Comparison of ENCODE assay signal across 7 mouse cellular contexts in the genomic region with DNA sequence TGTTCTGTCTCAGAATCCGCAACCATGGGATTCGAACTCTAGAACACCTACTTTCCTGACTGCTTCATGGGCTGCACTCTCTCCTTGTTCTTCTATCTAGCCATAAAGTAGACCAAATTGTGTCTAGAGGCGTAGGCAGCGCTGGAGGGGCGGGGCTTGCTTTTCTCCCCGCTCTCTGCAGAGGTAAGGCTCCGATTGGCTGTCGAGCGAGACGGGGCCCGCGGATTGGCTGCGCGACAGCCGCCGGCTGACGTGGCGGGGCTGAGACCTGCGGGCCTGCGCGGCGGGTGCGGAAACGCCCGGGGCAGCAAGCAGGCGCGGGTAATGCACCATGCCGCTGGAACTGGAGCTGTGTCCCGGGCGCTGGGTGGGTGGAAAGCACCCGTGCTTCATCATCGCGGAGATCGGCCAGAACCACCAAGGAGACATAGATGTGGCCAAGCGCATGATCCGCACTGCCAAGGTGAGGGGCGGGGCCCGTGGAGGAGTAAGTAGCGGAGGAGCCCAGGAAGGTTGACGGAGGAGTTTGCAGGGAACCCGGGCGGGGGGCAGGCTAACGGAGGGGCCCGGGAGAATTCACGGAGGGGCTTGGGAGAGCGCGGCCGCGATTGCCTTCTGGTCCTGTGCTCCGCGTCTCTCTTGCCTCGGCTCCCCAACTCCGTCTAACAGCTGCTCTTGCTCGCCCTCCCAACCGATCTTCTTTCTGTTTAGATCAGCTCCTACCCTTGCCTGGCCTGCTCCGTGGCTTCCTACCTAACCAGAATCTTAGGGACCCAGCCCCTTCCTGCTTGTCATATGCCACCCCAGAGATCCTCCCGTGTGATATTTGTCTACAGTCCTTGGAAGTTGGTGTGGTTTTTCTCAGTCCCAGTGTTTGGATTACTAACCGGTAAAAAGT. TPM values are rescaled to one million over a fixed set of nuclear protein-coding genes. Genes with fewer than 3 reads are reported as not detected.
A peak's percentile ranks its signal among the peaks of the same experiment; 100 is the strongest.
DNase-seq lines count a peak whose midpoint lies in the region; ATAC-seq lines count a peak whose summit lies in the region.

A gene (plus strand): TSS at position 221 of the 898 bp plus-strand sequence.

- peak within 1 kb of the TSS; percentile 72 for H3K27ac ChIP-seq in intestine, embryonic 16.5 days (ENCODE audit: low read length)
- no peak within 1 kb of the TSS for H3K27ac ChIP-seq in midbrain, embryonic 11.5 days (ENCODE audit: low read depth, low read length)

- peaks cover 11% of the 10 kb centered on the region for H3K4me1 ChIP-seq in intestine, embryonic 16.5 days (ENCODE audit: control insufficient read depth, insufficient read depth, low read length)
- 0 out of 2 replicates have a peak, but pooled peaks cover 5% of the 10 kb centered on the region for H3K4me1 ChIP-seq in midbrain, embryonic 11.5 days (ENCODE audit: control insufficient read depth, insufficient read depth, low read length)

- no peaks in the 10 kb centered on the region for H3K27me3 ChIP-seq in intestine, embryonic 16.5 days (replicated peaks; ENCODE audit: control insufficient read depth, insufficient read depth, low read length)
- H3K27me3 ChIP-seq in midbrain, embryonic 11.5 days (ENCODE audit: control insufficient read depth, insufficient read depth, low read length), result no peaks in the 10 kb centered on the region

- peak within 1 kb of the TSS; percentile 87 for H3K9ac ChIP-seq in intestine, embryonic 16.5 days (ENCODE audit: low read depth, low read length)
- H3K9ac ChIP-seq in midbrain, embryonic 11.5 days (ENCODE audit: low read length), result peak within 1 kb of the TSS; percentile 79

- H3K4me3 ChIP-seq in intestine, embryonic 16.5 days (ENCODE audit: low read length), result peak within 1 kb of the TSS; percentile 87
- H3K4me3 ChIP-seq in midbrain, embryonic 11.5 days (ENCODE audit: low read depth, low read length), result peak within 1 kb of the TSS; percentile 79

- intact Hi-C loops in left cerebral cortex, postnatal 36 days (cut with DNase I), result no loop called here

- under 1% methylated on average over 58 of the region's 58 CpGs for WGBS in intestine, embryonic 16.5 days
- WGBS in midbrain, embryonic 11.5 days, result under 1% methylated on average over 57 of the region's 58 CpGs

- H3K4me2 ChIP-seq in intestine, embryonic 16.5 days (ENCODE audit: low read depth, low read length), result peak within 1 kb of the TSS; percentile 77
- H3K4me2 ChIP-seq in midbrain, embryonic 11.5 days, result peak within 1 kb of the TSS; percentile 54

- H3K9me3 ChIP-seq in intestine, embryonic 16.5 days (ENCODE audit: control insufficient read depth, low read length), result no peaks in the 10 kb centered on the region
- no peaks in the 10 kb centered on the region for H3K9me3 ChIP-seq in midbrain, embryonic 11.5 days (ENCODE audit: control insufficient read depth, low read length)

- peak; percentile 98 for ATAC-seq in intestine, embryonic 16.5 days
- peak; percentile 99 for ATAC-seq in midbrain, embryonic 11.5 days (ENCODE audit: low FRiP score)

- DNase-seq in adrenal gland, adult 8-10 months, result peak; percentile 92
- DNase-seq in embryo, embryonic 9.5 days (ENCODE audit: extremely low spot score), result peak; percentile 91
- DNase-seq in gastrocnemius, postnatal 4 days (ENCODE audit: low spot score in 2 of 2), result peak; percentile 91 to 96
- DNase-seq in left cerebral cortex, postnatal 36 days (ENCODE audit: low spot score in 2 of 2), result peak; percentile 93 to 94
- DNase-seq in midbrain, embryonic 11.5 days (ENCODE audit: low spot score, missing footprints), result peak; percentile 98
- DNase-seq in skeletal muscle tissue, adult 2 months (ENCODE audit: low read depth, low spot score), result peak; percentile 92

- peaks cover 9% of the 10 kb centered on the region for H3K36me3 ChIP-seq in intestine, embryonic 16.5 days (ENCODE audit: control insufficient read depth, insufficient read depth, low read length)
- peaks cover 7% of the 10 kb centered on the region; the same call in 1 of the 2 replicates for H3K36me3 ChIP-seq in midbrain, embryonic 11.5 days (ENCODE audit: control insufficient read depth, insufficient read depth, low read length)

RNA-seq across cellular contexts. Expression of the gene that starts here (rescaled TPM):
- 10 to 100 TPM; 35.0 to 43.4 (median 38.6) TPM for total RNA-seq in adrenal gland, adult 8-10 months (2022)
- 10 to 100 TPM; 54.0 to 60.9 TPM for total RNA-seq in gastrocnemius, postnatal 4 days (2021)
- 112 and 120 TPM in 2 replicates for polyA plus RNA-seq in intestine, embryonic 16.5 days (2015; fragmentation: Nextera tagmentation; extraction: Ambion mirVana)
- total RNA-seq in left cerebral cortex, postnatal 36 days (2021), result 10 to 100 TPM; 16.6 to 17.6 TPM
- 76.0 and 76.5 TPM in 2 replicates for polyA plus RNA-seq in midbrain, embryonic 11.5 days (2014; fragmentation: Nextera tagmentation; extraction: Ambion mirVana)
